ENCODE assay signal across 20 mouse cellular contexts in the genomic region with DNA sequence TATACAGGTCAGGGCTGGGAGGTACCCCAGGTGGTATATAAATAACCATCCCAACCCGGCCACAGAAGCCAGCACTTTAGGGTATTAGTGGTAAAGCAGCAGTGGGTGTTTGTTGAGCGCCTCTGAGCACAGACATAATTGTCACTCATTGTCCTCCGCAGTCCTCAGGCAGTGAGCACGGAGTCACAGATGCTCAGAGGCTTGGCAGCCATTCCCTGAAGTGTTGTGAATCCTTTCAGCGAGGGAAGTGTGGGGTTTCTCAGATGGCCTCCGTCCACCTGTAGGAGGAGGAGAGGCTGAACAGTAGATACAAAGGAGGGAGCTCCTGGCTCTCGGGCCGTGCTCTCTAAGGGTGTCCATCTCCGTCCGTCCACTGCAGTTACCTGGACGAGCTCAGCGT.
DNase-seq lines count a peak whose midpoint lies in the region; ATAC-seq lines count a peak whose summit lies in the region.
"Had no signal": no experiment of that assay in that cellular context is flagged by ENCODE, and none has a peak within 500 bp of the region (broad histone marks: within the 10 kb centered on the region; RNA-seq: fewer than 3 reads in every experiment).

No protein-coding gene starts in this region.

- ATAC-seq in frontal cortex, adult (ENCODE audit: low TSS enrichment): peak; percentile 65; the same call in 1 of the 2 replicates
- no peak for ATAC-seq in CD4-positive, CD25-positive, alpha-beta regulatory T cell, adult 4 months
- ATAC-seq: activated CD4-positive, CD25-positive, alpha-beta regulatory T cell, adult 4 months; forebrain, embryonic 14.5 days; forebrain, embryonic 16.5 days; Patski had no signal

- intact Hi-C loops in left cerebral cortex, postnatal 14 days (cut with DNase I): no loop called here

- DNase-seq in frontal cortex, postnatal 14 days (ENCODE audit: low spot score in 2 of 2): no peak
- peak; percentile 44 to 53 for DNase-seq in left cerebral cortex, adult 18-20 months (ENCODE audit: low spot score in 2 of 2)
- no peak for DNase-seq in left cerebral cortex, postnatal 14 days (ENCODE audit: low spot score in 2 of 2)
- DNase-seq in right cerebral cortex, adult 2 months (ENCODE audit: low spot score in 2 of 2): peak; percentile 27 to 35
- DNase-seq in right cerebral cortex, postnatal 10 days (ENCODE audit: low spot score in 2 of 2): no peak
- DNase-seq: adrenal gland, adult 8-10 months; adrenal gland, postnatal 14 days; adrenal gland, postnatal 36 days; cerebellum, adult 11 months; cerebellum, adult 18-20 months; cerebellum, adult 9-10 months; cerebellum, postnatal 10 days; cerebellum, postnatal 25 days; embryo, embryonic 11 days had no signal

Comparison
In these comparisons a context has a peak if more than half of its experiments do, and no peak if none do; other contexts are left out.
1. DNase-seq: peak in left cerebral cortex, adult 18-20 months (2 of 2) and right cerebral cortex, adult 2 months (2 of 2); none in frontal cortex, postnatal 14 days (0 of 2), left cerebral cortex, postnatal 14 days (0 of 2) and right cerebral cortex, postnatal 10 days (0 of 2).